Mouse (Mus musculus) central nervous system, embryonic 18 days (tissue): ENCODE results near the gene Aco2. TPM values are rescaled to one million over a fixed set of nuclear protein-coding genes. Genes with fewer than 3 reads are reported as not detected.

ENCODE experiments used
- polyA plus RNA-seq: library from polyadenylated mRNA; depleted of rRNA; stranded (reverse); fragments of >200 nt; gene quantifications from 2 replicates; pipeline ENCODE4 v1.2.3, GENCODE M21; 2012; rRNA removed

Aco2 gene
- 279 and 283 TPM in 2 replicates for polyA plus RNA-seq

GRCm38 (mm10) chr15:81872262-81873136 is at the start of gene Aco2:
Gene Aco2 (plus strand): TSS chr15:81872309.

GRCm38 (mm10) chr15:81858517-81859329 is 13.4 kb upstream of the Aco2 start, which contains the start of gene Tob2:
Gene Tob2 (minus strand): TSS chr15:81858796.

GRCm38 (mm10) chr15:81871604-81872261 is 376 bp upstream of the Aco2 start, which contains the start of gene Phf5a:
Gene Phf5a (minus strand): TSS chr15:81871911.

GRCm38 (mm10) chr15:81925760-81926445 is 53.8 kb downstream of the Aco2 start, which contains the start of gene Polr3h:
Gene Polr3h (minus strand): TSS chr15:81926240.

GRCm38 (mm10) chr15:81936679-81937078 is 64.6 kb downstream of the Aco2 start, which contains the start of gene Csdc2:
Gene Csdc2 (plus strand): TSS chr15:81936759.

GRCm38 (mm10) chr15:81960171-81961077 is 88.3 kb downstream of the Aco2 start, which contains the start of gene Pmm1:
Gene Pmm1 (minus strand): TSS chr15:81960930.

Other genes with a start within 250 kb of the Aco2 start
- gene L3mbtl2, start 208.4 kb upstream of the Aco2 start, polyA plus RNA-seq, result 25.2 and 25.7 TPM in 2 replicates
- gene Chadl, start 175.0 kb upstream of the Aco2 start, polyA plus RNA-seq, result 27.6 and 29.3 TPM in 2 replicates
- 78.3 and 86.5 TPM in 2 replicates for gene Zc3h7b, start 127.3 kb upstream of the Aco2 start, polyA plus RNA-seq
- 108 and 111 TPM in 2 replicates for gene Rangap1, start 126.8 kb upstream of the Aco2 start, polyA plus RNA-seq
- gene Tef, start 69.9 kb upstream of the Aco2 start, polyA plus RNA-seq, result 43.3 and 46.3 TPM in 2 replicates
- gene Tob2, start 13.5 kb upstream of the Aco2 start, polyA plus RNA-seq, result 11.4 and 13.9 TPM in 2 replicates
- gene Phf5a, start 398 bp upstream of the Aco2 start, polyA plus RNA-seq, result 84.8 and 91.0 TPM in 2 replicates
- 40.8 and 43.1 TPM in 2 replicates for gene Polr3h, start 53.9 kb downstream of the Aco2 start, polyA plus RNA-seq
- gene Csdc2, start 64.5 kb downstream of the Aco2 start, polyA plus RNA-seq, result 140 and 156 TPM in 2 replicates
- 144 and 149 TPM in 2 replicates for gene Pmm1, start 88.6 kb downstream of the Aco2 start, polyA plus RNA-seq
- gene 1700029P11Rik, start 108.2 kb downstream of the Aco2 start, polyA plus RNA-seq, result not detected in 2 replicates
- 28.8 and 29.4 TPM in 2 replicates for gene Xrcc6, start 115.5 kb downstream of the Aco2 start, polyA plus RNA-seq
- gene Desi1, start 161.6 kb downstream of the Aco2 start, polyA plus RNA-seq, result 52.5 and 53.6 TPM in 2 replicates
- gene Snu13, start 175.3 kb downstream of the Aco2 start, polyA plus RNA-seq, result 145 and 150 TPM in 2 replicates
- gene 4930407I10Rik, start 186.8 kb downstream of the Aco2 start, polyA plus RNA-seq, result not detected in 2 replicates
- 0.13 and 0.21 TPM in 2 replicates for gene Mei1, start 197.7 kb downstream of the Aco2 start, polyA plus RNA-seq